Mouse (Mus musculus) midbrain, embryonic 12.5 days (tissue): ENCODE measurements around the gene H13. TPM values are rescaled to one million over a fixed set of nuclear protein-coding genes. Genes with fewer than 3 reads are reported as not detected.

Experiments
- ATAC-seq: fragments of 200-750 bp; cut with Nextera tagmentation; 2 replicates; pipeline ENCODE4 v1.8.0; 2017; ENCODE audit warnings: low read depth, moderate TSS enrichment, moderate library complexity; ENCODE audit not compliant: low FRiP score
- H3K27ac ChIP-seq: fragments of 300-500 bp; sonication (generic); replicated peaks from 2 replicates; pipeline ENCODE4 v1.5.1; 2016; ENCODE audit warnings: mild to moderate bottlenecking
- H3K27me3 ChIP-seq: fragments of 300-500 bp; sonication (generic); 2 replicates; pipeline ENCODE4 v1.6.1; 2016; ENCODE audit warnings: mild to moderate bottlenecking
- H3K36me3 ChIP-seq: fragments of 300-500 bp; sonication (generic); 2 replicates; pipeline ENCODE4 v1.6.1; 2016
- H3K4me1 ChIP-seq: fragments of 300-500 bp; sonication (generic); 2 replicates; pipeline ENCODE4 v1.6.1; 2016
- H3K4me2 ChIP-seq: fragments of 300-500 bp; sonication (generic); replicated peaks from 2 replicates; pipeline ENCODE4 v1.6.1; 2016; ENCODE audit warnings: mild to moderate bottlenecking, moderate library complexity
- H3K4me3 ChIP-seq: fragments of 300-500 bp; sonication (generic); 2 replicates; pipeline ENCODE4 v1.5.1; 2016; ENCODE audit warnings: mild to moderate bottlenecking
- H3K9ac ChIP-seq: fragments of 300-500 bp; sonication (generic); replicated peaks from 2 replicates; pipeline ENCODE4 v1.6.1; 2016; ENCODE audit warnings: mild to moderate bottlenecking, moderate library complexity
- H3K9me3 ChIP-seq: fragments of 300-500 bp; sonication (generic); 2 replicates; pipeline ENCODE4 v1.6.1; 2016; ENCODE audit warnings: mild to moderate bottlenecking
- WGBS: fragments of 180-500 bp; shearing (Covaris S2); methylation state at CpG from one replicate; pipeline ENCODE4 v1.1.7; 2016; 5-methylcytosine and 5-hydroxymethylcytosine counted together
- polyA plus RNA-seq: library from polyadenylated mRNA; unstranded; fragments of >200 nt; fragmentation: Nextera tagmentation; extraction: Ambion mirVana; gene quantifications from 2 replicates; pipeline ENCODE4 v1.2.1, GENCODE M21; 2016

H13 gene
- polyA plus RNA-seq, 1 experiment from 2014 or later: 142 TPM

GRCm38 (mm10) chr2:152738341-152738740, 69.1 kb downstream of the H13 start:
- peak overlapping the region; percentile 75; the same call in 1 of the 2 replicates for H3K9ac ChIP-seq
- peak overlapping the region; percentile 63 for H3K4me3 ChIP-seq
- peaks cover 17% of the 10 kb centered on the region for H3K27me3 ChIP-seq
- H3K9me3 ChIP-seq: no peaks in the 10 kb centered on the region
- peak overlapping the region; percentile 25 for H3K27ac ChIP-seq
- peak overlapping the region; percentile 80 for H3K4me2 ChIP-seq
- H3K4me1 ChIP-seq: peaks cover 69% of the 10 kb centered on the region
- no peaks in the 10 kb centered on the region for H3K36me3 ChIP-seq
- WGBS: 58% methylated on average over 2 of the region's 2 CpGs
- no peak for ATAC-seq

DNA sequence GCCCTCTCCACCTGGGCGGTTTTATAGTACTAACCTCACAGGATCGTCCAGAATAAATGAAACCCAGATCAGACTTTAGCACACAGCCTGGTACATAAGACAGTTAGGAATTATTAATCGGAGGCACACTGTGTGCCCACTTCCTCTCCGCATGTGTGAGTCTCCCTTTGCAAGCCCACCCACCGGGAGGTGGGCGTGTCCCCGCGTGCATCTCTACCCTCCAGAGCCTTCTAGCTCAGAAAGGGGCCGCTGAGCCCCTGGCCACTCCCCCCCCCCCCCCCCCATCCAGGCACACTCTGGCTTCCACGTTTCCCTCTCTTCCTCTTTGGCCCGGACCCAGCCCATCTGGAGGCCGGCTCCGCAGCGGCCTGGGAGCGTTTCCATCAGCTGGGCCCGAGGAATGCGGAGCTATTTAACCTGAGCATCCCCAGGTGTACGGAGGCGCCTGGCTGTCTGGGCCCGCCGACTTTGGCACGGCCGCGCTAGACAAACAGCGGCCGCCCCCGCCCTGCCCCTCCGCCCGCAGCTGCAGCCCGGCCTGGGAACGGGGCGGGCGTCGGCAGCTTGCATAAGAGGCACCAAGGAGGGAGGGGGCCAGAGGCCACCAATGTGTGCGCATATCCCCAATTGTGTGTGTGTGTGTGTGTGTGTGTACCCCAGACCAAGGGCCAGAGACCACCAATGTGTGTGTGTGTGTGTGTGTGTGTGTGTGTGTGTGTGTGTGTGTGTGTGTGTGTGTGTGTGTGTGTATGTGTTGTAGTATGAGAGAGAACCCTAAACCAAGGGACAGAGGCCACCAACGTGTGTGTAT, 70.0 kb downstream of the H13 start:
- Histone ChIP-seq H3K4me2 (peak overlapping the region; percentile 80), H3K36me3 (no peaks in the 10 kb centered on the region), H3K27ac (peak overlapping the region; percentile 68; the same call in 1 of the 2 replicates), H3K4me1 (peaks cover 67% of the 10 kb centered on the region), H3K27me3 (peaks cover 13% of the 10 kb centered on the region), H3K9ac (peak overlapping the region; percentile 37), H3K4me3 (peak overlapping the region; percentile 42), H3K9me3 (no peaks in the 10 kb centered on the region)
- ATAC-seq: peak; percentile 13
- 2% methylated on average over 34 of the region's 36 CpGs for WGBS

DNA sequence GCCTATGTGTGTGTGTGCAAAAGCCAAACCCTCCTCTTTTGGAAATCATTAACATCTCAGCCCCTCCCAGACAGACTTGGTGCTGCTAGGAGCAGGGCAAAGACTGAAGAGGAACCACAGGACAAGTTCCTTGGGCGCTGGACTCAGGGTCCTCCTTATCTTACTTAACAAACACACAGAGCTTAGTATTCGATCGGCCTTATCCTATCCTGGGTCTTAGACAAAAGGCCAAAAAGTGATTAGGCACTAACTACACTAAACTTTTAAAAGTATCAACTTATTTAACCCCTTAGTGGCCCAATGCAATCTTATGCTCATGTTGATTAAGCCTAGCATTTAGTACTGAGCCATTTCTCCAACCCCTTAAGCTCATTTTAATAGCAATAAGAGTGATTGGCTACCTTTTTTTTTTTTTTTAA, 70.6 kb downstream of the H13 start:
- Histone ChIP-seq H3K27ac (no peak overlapping the region), H3K4me1 (peaks cover 60% of the 10 kb centered on the region)
- WGBS: 18% methylated on average over 3 of the region's 3 CpGs

DNA sequence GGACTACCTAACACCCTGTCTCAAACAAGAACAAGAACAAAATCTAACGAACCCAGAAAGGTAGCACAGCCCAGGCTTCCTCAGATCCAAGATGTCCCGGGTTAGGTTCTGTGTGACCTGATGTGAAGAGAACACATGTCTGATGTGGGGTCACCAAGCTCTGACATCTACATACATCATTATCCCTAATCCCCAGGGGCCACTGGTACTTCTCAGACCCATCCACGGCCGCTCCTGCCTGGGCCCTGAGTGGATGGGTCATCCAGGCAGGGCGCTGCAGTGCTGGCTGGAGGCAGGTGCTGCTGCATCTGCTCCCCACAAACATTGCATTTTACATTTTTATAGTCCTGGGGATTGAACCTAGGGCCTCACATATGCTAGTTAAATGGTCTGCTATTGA, 71.2 kb downstream of the H13 start:
- H3K9me3 ChIP-seq: no peaks in the 10 kb centered on the region
- no peaks in the 10 kb centered on the region for H3K36me3 ChIP-seq
- no peak overlapping the region for H3K4me2 ChIP-seq
- H3K4me1 ChIP-seq: peaks cover 57% of the 10 kb centered on the region
- H3K9ac ChIP-seq: no peak overlapping the region
- H3K27me3 ChIP-seq: peaks cover 12% of the 10 kb centered on the region
- no peak overlapping the region for H3K27ac ChIP-seq
- no peak for ATAC-seq
- 68% methylated on average over 5 of the region's 5 CpGs for WGBS
- no peak overlapping the region for H3K4me3 ChIP-seq

More for the DNA sequence above, 70.6 kb downstream of the H13 start:
- Histone ChIP-seq H3K27me3 (peaks cover 12% of the 10 kb centered on the region), H3K36me3 (no peaks in the 10 kb centered on the region), H3K9me3 (no peaks in the 10 kb centered on the region), H3K9ac (no peak overlapping the region), H3K4me2 (peak overlapping the region; percentile 80), H3K4me3 (no peak overlapping the region)
- ATAC-seq: no peak

GRCm38 (mm10) chr2:152741153-152742041, 72.1 kb downstream of the H13 start:
- no peak overlapping the region for H3K4me3 ChIP-seq
- H3K36me3 ChIP-seq: no peaks in the 10 kb centered on the region
- WGBS: 59% methylated on average over 14 of the region's 14 CpGs
- 0 out of 2 replicates have a peak overlapping the region, but pooled peaks have one; percentile 4 for H3K4me2 ChIP-seq
- H3K27me3 ChIP-seq: peaks cover 9% of the 10 kb centered on the region
- H3K4me1 ChIP-seq: peaks cover 48% of the 10 kb centered on the region
- peak overlapping the region; percentile 0; the same call in 1 of the 2 replicates for H3K27ac ChIP-seq
- no peak for ATAC-seq
- H3K9me3 ChIP-seq: no peaks in the 10 kb centered on the region
- no peak overlapping the region for H3K9ac ChIP-seq

DNA sequence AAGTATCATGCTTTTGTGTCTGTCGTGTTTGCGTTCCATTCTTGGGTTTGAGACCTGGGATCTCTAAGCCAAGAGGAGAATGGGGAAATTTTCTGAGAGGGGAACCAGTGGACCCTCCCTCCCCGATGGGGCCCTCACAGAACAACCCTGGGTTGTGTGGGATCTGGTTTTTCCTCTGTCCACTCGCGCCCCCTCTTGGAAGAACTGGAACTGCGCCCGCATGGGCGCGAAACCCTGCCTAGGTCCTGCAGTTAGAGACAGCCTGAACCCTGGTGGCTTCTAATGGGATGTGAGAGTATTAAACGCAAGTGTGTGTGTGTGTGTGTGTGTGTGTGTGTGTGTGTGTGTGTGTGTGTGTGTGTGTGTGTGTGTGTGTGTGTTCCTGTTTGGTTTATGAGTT, 73.2 kb downstream of the H13 start:
- Histone ChIP-seq H3K4me2 (no peak overlapping the region), H3K36me3 (no peaks in the 10 kb centered on the region), H3K27ac (no peak overlapping the region), H3K9ac (no peak overlapping the region), H3K9me3 (no peaks in the 10 kb centered on the region), H3K4me1 (peaks cover 39% of the 10 kb centered on the region), H3K27me3 (peaks cover 7% of the 10 kb centered on the region), H3K4me3 (no peak overlapping the region)
- ATAC-seq: peak; percentile 21; the same call in 1 of the 2 replicates
- 19% methylated on average over 10 of the region's 10 CpGs for WGBS

DNA sequence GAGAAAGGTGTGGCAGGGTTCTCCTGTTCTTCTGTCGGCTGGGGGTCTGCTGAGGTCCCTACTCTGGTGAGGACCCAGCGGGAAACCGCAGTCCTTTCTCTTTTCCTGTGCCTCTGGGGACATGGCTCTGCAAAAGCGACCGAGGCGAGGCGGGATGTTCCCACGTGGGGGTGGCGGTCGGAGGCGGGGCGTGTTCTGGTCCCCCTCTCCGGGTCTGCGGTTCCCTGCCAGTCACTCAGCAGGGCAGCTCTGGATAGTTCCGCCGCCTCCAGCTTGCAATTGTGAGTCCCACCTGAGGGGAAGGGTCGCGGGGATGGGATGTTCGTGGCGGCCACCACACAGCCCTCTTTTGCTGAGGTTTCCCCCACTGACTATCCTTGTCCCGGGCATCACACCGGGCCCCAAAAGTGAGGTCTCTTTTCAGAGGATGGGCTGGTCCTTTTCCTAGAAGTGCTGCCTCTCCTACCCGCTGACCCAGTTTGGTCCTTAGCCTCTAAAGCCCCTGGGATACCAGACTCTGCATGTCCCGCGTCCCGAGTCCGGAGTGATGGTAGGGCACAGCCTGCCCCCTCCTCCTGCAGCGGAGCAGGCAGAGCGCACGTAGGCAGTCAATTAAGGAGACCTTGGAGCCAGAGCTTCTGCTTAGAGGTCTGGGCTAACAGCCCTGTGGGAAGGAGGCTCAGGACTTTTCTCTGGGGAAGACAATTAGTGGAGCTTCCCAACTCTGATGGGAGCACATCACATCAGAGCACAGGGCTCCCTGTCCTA, 84.9 kb downstream of the H13 start, which contains the start of gene Cox4i2:
Cox4i2 (plus strand) TSS at position 230 of the 768 bp plus-strand sequence.
- H3K4me2 ChIP-seq: peak within 1 kb of the TSS; percentile 46
- H3K4me1 ChIP-seq: peaks cover 13% of the 10 kb centered on the region
- H3K9me3 ChIP-seq: no peaks in the 10 kb centered on the region
- no peak within 1 kb of the TSS for H3K9ac ChIP-seq
- no peak within 1 kb of the TSS for H3K27ac ChIP-seq
- no peaks in the 10 kb centered on the region for H3K36me3 ChIP-seq
- peak within 1 kb of the TSS; percentile 20; the same call in 1 of the 2 replicates for H3K4me3 ChIP-seq
- 3% methylated on average over 30 of the region's 30 CpGs for WGBS
- ATAC-seq: 0 out of 2 replicates have a peak, but pooled peaks have one; percentile 41
- H3K27me3 ChIP-seq: peaks cover 17% of the 10 kb centered on the region

DNA sequence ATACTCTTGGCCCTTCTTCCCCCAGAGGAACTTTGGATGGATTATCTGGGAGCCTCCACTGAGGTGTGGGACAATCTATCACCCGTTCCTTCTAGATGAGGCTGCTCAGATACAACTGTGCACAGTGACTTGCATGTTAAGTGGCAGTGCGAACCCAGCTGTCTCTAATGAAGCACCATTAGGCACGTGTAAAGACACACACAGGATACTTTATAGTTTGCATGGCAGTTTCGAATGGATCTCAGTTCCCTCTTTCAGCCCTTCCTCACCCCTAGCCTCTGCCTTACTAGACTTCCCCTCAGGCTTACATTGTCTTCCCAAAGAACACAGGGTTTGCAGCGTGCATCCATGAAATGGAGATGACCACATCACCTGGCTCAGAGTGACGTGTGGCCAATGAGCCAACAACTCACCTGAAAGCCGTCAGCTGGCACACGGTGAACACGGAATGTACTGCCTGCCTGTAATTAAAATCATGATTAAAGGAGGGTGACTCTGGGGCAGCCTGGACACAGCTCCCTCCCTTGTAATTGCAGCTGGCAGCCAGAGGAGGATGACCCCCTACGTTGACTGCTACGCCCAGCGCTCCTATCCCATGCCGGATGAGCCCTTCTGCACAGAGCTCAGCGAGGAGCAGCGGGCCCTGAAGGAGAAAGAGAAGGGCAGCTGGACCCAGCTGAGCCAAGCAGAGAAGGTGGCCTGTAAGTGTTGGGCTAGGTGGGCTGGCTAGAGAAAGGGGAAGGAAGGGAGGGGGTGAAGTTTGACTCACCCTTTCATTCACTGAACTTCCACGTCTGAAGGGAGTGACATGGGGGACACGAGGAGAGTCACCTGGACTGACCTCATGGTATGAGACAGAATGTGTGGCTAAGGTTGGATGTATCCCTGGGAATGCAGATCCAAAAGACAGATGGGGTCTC, 87.5 kb downstream of the H13 start:
- H3K9me3 ChIP-seq: no peaks in the 10 kb centered on the region
- no peak for ATAC-seq
- H3K27ac ChIP-seq: no peak overlapping the region
- H3K27me3 ChIP-seq: peaks cover 17% of the 10 kb centered on the region
- WGBS: 63% methylated on average over 17 of the region's 17 CpGs
- no peaks in the 10 kb centered on the region for H3K36me3 ChIP-seq
- H3K4me2 ChIP-seq: no peak overlapping the region
- H3K9ac ChIP-seq: no peak overlapping the region
- peaks cover 13% of the 10 kb centered on the region for H3K4me1 ChIP-seq
- H3K4me3 ChIP-seq: no peak overlapping the region

DNA sequence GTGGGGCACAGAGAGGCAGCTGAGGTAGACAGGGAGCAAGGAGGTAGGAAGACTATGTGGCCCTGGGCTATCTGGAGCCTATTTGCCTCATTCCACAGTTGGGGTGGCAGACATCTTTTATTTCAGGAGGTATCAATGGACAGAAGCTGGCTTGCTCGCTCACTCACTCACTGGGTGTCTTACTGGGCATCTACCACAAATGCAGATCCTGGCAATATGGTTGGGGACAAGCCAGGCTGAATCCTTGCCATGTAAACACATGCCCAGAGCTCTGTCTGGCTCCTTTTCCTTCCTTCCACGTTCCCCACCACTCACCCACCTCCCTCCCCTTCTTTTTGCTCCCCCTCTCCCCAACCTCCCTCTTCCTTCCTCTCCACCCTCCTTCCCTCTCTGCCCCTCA, 88.2 kb downstream of the H13 start:
- Histone ChIP-seq H3K4me2 (no peak overlapping the region), H3K4me1 (peaks cover 13% of the 10 kb centered on the region), H3K9me3 (no peaks in the 10 kb centered on the region), H3K4me3 (no peak overlapping the region), H3K9ac (no peak overlapping the region), H3K36me3 (no peaks in the 10 kb centered on the region), H3K27ac (no peak overlapping the region), H3K27me3 (peaks cover 17% of the 10 kb centered on the region)
- no peak for ATAC-seq
- 67% methylated on average over 2 of the region's 2 CpGs for WGBS
